Mouse (Mus musculus) bone marrow, adult 2 months (tissue): Measurements from ENCODE around the gene Lpar5.

Experiments used
- CTCF ChIP-seq: fragments of 200-500 bp; IDR thresholded peaks from 2 replicates; pipeline ENCODE4 v1.5.1; 2011; ENCODE audit warnings: low read length, control low read depth; ENCODE audit not compliant: control insufficient read depth, insufficient read depth
- POLR2A ChIP-seq: fragments of 200-500 bp; IDR thresholded peaks from 2 replicates; pipeline ENCODE4 v1.6.1; 2011; ENCODE audit warnings: low read depth, mild to moderate bottlenecking, control low read depth, low read length, borderline replicate concordance; ENCODE audit not compliant: control insufficient read depth

DNA sequence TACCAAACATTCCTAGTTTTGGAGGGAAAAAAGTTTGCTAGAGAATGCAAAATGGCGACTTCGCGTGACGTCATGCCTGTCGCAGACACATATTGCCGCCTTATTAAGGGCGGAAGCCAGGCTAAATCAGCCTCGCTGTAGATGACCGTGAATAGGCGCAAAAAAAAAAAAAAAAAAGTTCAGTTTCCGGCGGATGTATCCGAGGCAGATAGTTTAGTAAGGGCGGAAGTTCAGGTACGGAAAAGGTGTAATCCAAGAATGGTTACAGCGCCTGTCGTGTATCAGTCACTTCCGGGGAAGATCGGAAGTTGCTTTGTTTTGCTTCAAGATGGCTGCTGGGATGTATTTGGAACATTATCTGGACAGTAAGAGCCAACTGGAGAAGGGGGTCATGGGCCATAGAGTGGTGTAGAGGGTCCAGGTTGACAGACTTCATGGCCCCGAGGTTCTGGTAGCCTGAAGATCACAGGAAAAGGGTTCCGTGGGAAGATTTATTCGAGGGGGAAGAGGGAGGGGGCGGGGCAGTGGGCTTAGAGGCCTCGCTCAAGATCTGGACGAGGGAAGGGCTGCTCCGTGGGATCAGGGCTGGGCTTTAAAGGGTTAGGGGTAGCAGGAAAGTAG is 28.1 kb upstream of the Lpar5 start, which contains the start of gene Ing4:
- TF ChIP-seq CTCF (no peak; the same call in 1 of the 2 replicates), POLR2A (no peak)
